Mouse (Mus musculus): Measurements from ENCODE around the gene 4933414I15Rik. TPM values are rescaled to one million over a fixed set of nuclear protein-coding genes. Genes with fewer than 3 reads are reported as not detected.

The 4933414I15Rik gene
- polyA plus RNA-seq, 1 experiment, result not detected

DNA sequence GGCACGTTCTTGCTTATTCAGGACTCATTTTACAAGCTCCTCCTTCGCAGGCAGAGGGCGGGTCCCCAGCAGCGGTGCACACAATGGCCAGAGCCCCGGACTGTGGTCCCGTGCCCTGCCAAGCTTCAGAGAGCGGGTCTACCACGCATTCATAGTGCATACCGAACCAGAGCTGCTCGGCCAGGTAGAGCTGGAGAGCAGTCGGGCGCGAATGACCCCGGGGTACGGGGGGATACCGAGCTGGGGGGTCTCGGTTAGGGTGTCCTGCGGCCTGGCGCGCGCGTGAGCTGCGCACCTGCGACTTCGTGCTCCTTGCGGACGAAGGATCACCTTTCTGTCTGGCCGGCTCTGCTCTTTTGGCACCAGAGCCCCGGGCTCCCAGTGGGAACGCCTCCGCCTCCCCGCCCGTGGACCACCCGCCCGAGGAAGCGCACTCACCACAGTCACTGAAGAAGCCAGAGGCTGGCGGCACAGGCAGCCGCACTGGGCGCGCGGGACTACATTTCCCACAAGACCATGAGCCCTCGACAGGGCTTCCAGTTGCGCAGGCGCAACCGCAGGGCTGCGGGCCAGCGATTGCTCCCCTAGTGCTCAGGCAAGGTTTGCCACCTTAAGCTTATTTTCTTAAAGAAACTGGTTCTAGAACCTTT is 27.8 kb downstream of the 4933414I15Rik start, which contains the start of gene Zfp2:
Zfp2 (minus strand) TSS at position 495 of the 650 bp plus-strand sequence.
- peak; percentile 96 for DNase-seq
- Histone ChIP-seq H3K36me3 (ENCODE audit: control insufficient read depth, insufficient read depth, low read length) (peaks cover 3% of the 10 kb centered on the region; the same call in 1 of the 2 replicates), H3K4me1 (ENCODE audit: control insufficient read depth, insufficient read depth, low read length) (peaks cover 3% of the 10 kb centered on the region; the same call in 1 of the 2 replicates), H3K4me3 (ENCODE audit: insufficient read depth, low read depth, low read length) (peak within 1 kb of the TSS; percentile 82), H3K27me3 (replicated peaks; ENCODE audit: control insufficient read depth, insufficient read depth, low read length) (no peaks in the 10 kb centered on the region), H3K27ac (ENCODE audit: insufficient read depth, low read depth, low read length) (peak within 1 kb of the TSS; percentile 12)
- TF ChIP-seq CTCF (conservative IDR thresholded peaks at IDR 0.05; ENCODE audit: insufficient read depth, insufficient read length, low read depth, low read length) (peak; percentile 63), POLR2A (IDR thresholded peaks at IDR 0.05; ENCODE audit: low read depth, low read length) (no peak)
- WGBS, result 1% methylated on average over 47 of the region's 47 CpGs

GRCm38 (mm10) chr11:50914461-50914860 is 29.1 kb downstream of the 4933414I15Rik start:
- 96% methylated on average over 3 of the region's 3 CpGs for WGBS
- peaks cover 3% of the 10 kb centered on the region; the same call in 1 of the 2 replicates for H3K4me1 ChIP-seq (ENCODE audit: control insufficient read depth, insufficient read depth, low read length)
- no peak overlapping the region for H3K4me3 ChIP-seq (ENCODE audit: insufficient read depth, low read depth, low read length)
- no peak overlapping the region for H3K27ac ChIP-seq (ENCODE audit: insufficient read depth, low read depth, low read length)
- H3K36me3 ChIP-seq (ENCODE audit: control insufficient read depth, insufficient read depth, low read length), result peaks cover 7% of the 10 kb centered on the region
- TF ChIP-seq POLR2A (IDR thresholded peaks at IDR 0.05; ENCODE audit: low read depth, low read length) (no peak), CTCF (conservative IDR thresholded peaks at IDR 0.05; ENCODE audit: insufficient read depth, insufficient read length, low read depth, low read length) (no peak)
- H3K27me3 ChIP-seq (replicated peaks; ENCODE audit: control insufficient read depth, insufficient read depth, low read length), result no peaks in the 10 kb centered on the region
- no peak for DNase-seq

DNA sequence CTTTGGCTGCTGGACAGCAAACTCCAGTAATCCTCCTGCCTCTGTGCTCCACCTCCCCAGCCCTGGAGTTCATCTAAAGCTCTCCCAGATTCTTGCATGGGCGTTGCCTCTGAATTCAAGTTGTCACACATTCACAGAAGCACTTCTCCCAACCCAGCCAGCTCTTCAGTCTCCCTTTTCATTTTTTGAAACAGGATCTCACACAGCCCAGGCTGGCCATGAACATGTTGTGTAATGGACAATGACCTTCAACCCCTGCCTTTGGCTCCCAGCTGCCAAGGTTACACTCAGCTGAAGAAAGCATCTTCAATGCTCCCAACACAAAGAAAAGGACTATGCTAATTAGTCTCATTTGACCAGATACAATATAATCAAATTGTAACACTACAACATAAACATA is 30.3 kb downstream of the 4933414I15Rik start:
- no peak overlapping the region for H3K27ac ChIP-seq (ENCODE audit: insufficient read depth, low read depth, low read length)
- 73% methylated on average over 1 of the region's 1 CpGs for WGBS
- peaks cover 3% of the 10 kb centered on the region; the same call in 1 of the 2 replicates for H3K4me1 ChIP-seq (ENCODE audit: control insufficient read depth, insufficient read depth, low read length)
- H3K4me3 ChIP-seq (ENCODE audit: insufficient read depth, low read depth, low read length), result no peak overlapping the region
- H3K36me3 ChIP-seq (ENCODE audit: control insufficient read depth, insufficient read depth, low read length), result peaks cover 11% of the 10 kb centered on the region
- DNase-seq, result peak; percentile 48
- no peak for TF ChIP-seq CTCF (conservative IDR thresholded peaks at IDR 0.05; ENCODE audit: insufficient read depth, insufficient read length, low read depth, low read length)
- H3K27me3 ChIP-seq (replicated peaks; ENCODE audit: control insufficient read depth, insufficient read depth, low read length), result no peaks in the 10 kb centered on the region

- Histone ChIP-seq H3K27me3 (replicated peaks; ENCODE audit: control insufficient read depth, insufficient read depth, low read length) (no peaks in the 10 kb centered on the region), H3K27ac (ENCODE audit: insufficient read depth, low read depth, low read length) (no peak overlapping the region), H3K4me1 (ENCODE audit: control insufficient read depth, insufficient read depth, low read length) (peaks cover 1% of the 10 kb centered on the region; the same call in 1 of the 2 replicates), H3K36me3 (ENCODE audit: control insufficient read depth, insufficient read depth, low read length) (peaks cover 44% of the 10 kb centered on the region), H3K4me3 (ENCODE audit: insufficient read depth, low read depth, low read length) (no peak overlapping the region)
- TF ChIP-seq POLR2A (IDR thresholded peaks at IDR 0.05; ENCODE audit: low read depth, low read length), result no peak
- no peak for DNase-seq
- 87% methylated on average over 5 of the region's 5 CpGs for WGBS
These were observed 35.4 kb downstream of the 4933414I15Rik start for GRCm38 (mm10) chr11:50908136-50908535.

GRCm38 (mm10) chr11:50897359-50897758 is 46.2 kb downstream of the 4933414I15Rik start:
- DNase-seq, result no peak
- Histone ChIP-seq H3K4me3 (ENCODE audit: insufficient read depth, low read depth, low read length) (no peak overlapping the region), H3K4me1 (ENCODE audit: control insufficient read depth, insufficient read depth, low read length) (no peaks in the 10 kb centered on the region), H3K36me3 (ENCODE audit: control insufficient read depth, insufficient read depth, low read length) (peaks cover 20% of the 10 kb centered on the region), H3K27me3 (replicated peaks; ENCODE audit: control insufficient read depth, insufficient read depth, low read length) (no peaks in the 10 kb centered on the region), H3K27ac (ENCODE audit: insufficient read depth, low read depth, low read length) (no peak overlapping the region)
- TF ChIP-seq CTCF (conservative IDR thresholded peaks at IDR 0.05; ENCODE audit: insufficient read depth, insufficient read length, low read depth, low read length), result no peak
- TF ChIP-seq POLR2A (IDR thresholded peaks at IDR 0.05; ENCODE audit: low read depth, low read length), result no peak
- WGBS, result 80% methylated on average over 1 of the region's 1 CpGs

DNA sequence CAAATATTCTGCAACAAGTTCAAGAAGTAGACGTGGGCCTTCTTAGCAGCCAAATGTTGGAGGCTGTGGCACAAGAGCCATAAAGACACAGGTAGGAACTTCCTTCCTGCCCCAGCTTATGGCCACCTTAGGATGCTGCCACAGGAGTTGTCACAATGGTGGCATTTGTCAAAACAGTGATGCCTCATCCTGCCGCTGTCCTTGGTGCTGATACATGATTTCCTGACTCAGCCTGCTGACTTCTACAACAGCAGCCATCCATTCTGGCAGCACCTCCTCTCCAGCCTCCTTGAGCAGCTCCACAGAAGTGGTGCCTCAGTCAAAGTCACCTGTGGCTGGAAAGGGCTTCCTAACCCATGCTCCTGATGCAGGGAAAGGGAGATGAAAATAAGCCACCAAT is 51.1 kb downstream of the 4933414I15Rik start:
- Histone ChIP-seq H3K36me3 (ENCODE audit: control insufficient read depth, insufficient read depth, low read length) (no peaks in the 10 kb centered on the region), H3K27me3 (replicated peaks; ENCODE audit: control insufficient read depth, insufficient read depth, low read length) (no peaks in the 10 kb centered on the region), H3K4me1 (ENCODE audit: control insufficient read depth, insufficient read depth, low read length) (no peaks in the 10 kb centered on the region), H3K4me3 (ENCODE audit: insufficient read depth, low read depth, low read length) (no peak overlapping the region), H3K27ac (ENCODE audit: insufficient read depth, low read depth, low read length) (no peak overlapping the region)
- 55% methylated on average over 2 of the region's 2 CpGs for WGBS
- no peak for DNase-seq
- TF ChIP-seq POLR2A (IDR thresholded peaks at IDR 0.05; ENCODE audit: low read depth, low read length) (no peak), CTCF (conservative IDR thresholded peaks at IDR 0.05; ENCODE audit: insufficient read depth, insufficient read length, low read depth, low read length) (no peak)

Other genes with a start within 250 kb of the 4933414I15Rik start
- gene Zfp354c, start 116.0 kb downstream of the 4933414I15Rik start, polyA plus RNA-seq (2012; rRNA removed), result 1.2 and 1.4 TPM in 2 replicates
- 0.58 and 0.64 TPM in 2 replicates for gene Zfp879, start 102.2 kb downstream of the 4933414I15Rik start, polyA plus RNA-seq (2012; rRNA removed)
- gene Grm6, start 93.1 kb downstream of the 4933414I15Rik start, polyA plus RNA-seq (2012; rRNA removed), result 0.03 TPM in 1 of 2 replicates, not detected in the other
- 0.92 and 0.99 TPM in 2 replicates for gene Zfp454, start 56.1 kb downstream of the 4933414I15Rik start, polyA plus RNA-seq (2012; rRNA removed)
- gene Zfp2, start 27.6 kb downstream of the 4933414I15Rik start, polyA plus RNA-seq (2012; rRNA removed), result 2.6 and 2.7 TPM in 2 replicates
- 0.49 and 0.75 TPM in 2 replicates for gene Zfp354b, start 12.1 kb downstream of the 4933414I15Rik start, polyA plus RNA-seq (2012; rRNA removed)
- not detected in 2 replicates for gene Prop1, start 10.0 kb upstream of the 4933414I15Rik start, polyA plus RNA-seq (2012; rRNA removed)
- not detected in 2 replicates for gene Olfr1378, start 22.8 kb upstream of the 4933414I15Rik start, polyA plus RNA-seq (2012; rRNA removed)
- not detected in 2 replicates for gene Olfr1377, start 38.2 kb upstream of the 4933414I15Rik start, polyA plus RNA-seq (2012; rRNA removed)
- gene Olfr51, start 59.8 kb upstream of the 4933414I15Rik start, polyA plus RNA-seq (2012; rRNA removed), result not detected in 2 replicates
- not detected in 2 replicates for gene Olfr54, start 70.5 kb upstream of the 4933414I15Rik start, polyA plus RNA-seq (2012; rRNA removed)
- not detected in 2 replicates for gene Olfr1375, start 104.3 kb upstream of the 4933414I15Rik start, polyA plus RNA-seq (2012; rRNA removed)
- gene Zfp354a, start 115.5 kb upstream of the 4933414I15Rik start, polyA plus RNA-seq (2012; rRNA removed), result 2.2 and 5.2 TPM in 2 replicates